Mouse (Mus musculus): Measurements from ENCODE around the gene Gcsh.

GRCm38 (mm10) chr8:116935506-116935905 is 57.8 kb downstream of the Gcsh start:
- TF ChIP-seq POLR2A (IDR thresholded peaks at IDR 0.05; ENCODE audit: borderline replicate concordance, extremely low read depth, insufficient read depth, insufficient read length, poor library complexity, severe bottlenecking): no peak
- no peak for TF ChIP-seq CTCF (IDR thresholded peaks at IDR 0.05; ENCODE audit: borderline replicate concordance, extremely low read depth, insufficient read depth, insufficient read length)
